Mouse (Mus musculus) left cerebral cortex, postnatal 4 days (tissue): ENCODE results near the gene Prkar2a. TPM values are rescaled to one million over a fixed set of nuclear protein-coding genes. Genes with fewer than 3 reads are reported as not detected.

Experiments used
- DNase-seq: peaks from one replicate; pipeline ENCODE4 v3.0.0-alpha.2; 2022
- intact Hi-C: fragments of 180-260 bp; cut with DNase I; formaldehyde crosslinking; loops from one replicate; pipeline ENCODE4 v1.15.1; 2025
- total RNA-seq, 2 experiments: library from RNA; stranded (reverse); gene quantifications; 2 replicates each; pipeline ENCODE4 v1.2.3; 2021

Gene Prkar2a
- total RNA-seq, 2 experiments from 2014 or later, result 78.5 to 78.7 TPM

- intact Hi-C loops, result no loop called here
- no peak for DNase-seq
These were observed 61.5 kb downstream of the Prkar2a start for GRCm38 (mm10) chr9:108750616-108751015.

DNA sequence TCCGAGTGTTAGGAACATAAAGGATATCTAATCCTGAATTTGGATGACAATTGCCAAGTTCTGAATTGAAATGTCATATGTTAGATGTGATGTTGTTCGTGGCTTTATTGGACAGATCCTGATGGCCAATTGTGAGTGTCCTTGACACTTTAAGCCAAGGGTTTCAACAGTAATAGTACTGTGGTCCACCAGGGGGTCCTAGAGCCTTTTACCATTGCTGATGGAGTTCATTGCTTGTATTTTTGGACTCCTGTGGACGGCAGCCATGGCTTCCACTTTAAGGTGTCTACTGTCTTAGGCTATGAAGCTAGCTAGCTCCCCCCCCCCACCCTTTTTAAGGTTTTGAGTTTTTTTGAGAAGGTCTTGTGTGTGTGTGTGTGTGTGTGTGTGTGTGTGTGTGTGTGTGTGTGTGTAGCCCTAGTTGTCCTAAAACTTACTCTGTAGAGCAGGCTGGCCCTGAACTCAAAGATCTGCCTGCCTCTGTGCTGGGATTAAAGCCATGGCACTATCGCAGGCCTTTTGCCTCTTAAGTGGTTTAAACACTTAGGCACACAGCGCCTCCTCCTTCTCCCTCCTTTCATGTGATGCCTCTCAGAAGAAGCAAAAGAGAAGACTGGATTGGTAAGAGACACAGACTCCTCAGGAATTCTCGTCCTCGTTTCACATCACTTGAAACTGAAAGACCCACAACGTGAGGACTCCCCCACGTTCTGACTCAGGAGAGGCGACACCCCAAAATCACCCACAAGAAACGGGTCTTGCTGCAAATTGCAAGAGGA is 63.2 kb downstream of the Prkar2a start:
- no peak for DNase-seq
- intact Hi-C loops, result no loop called here

GRCm38 (mm10) chr9:108753326-108753725 is 64.2 kb downstream of the Prkar2a start:
- DNase-seq, result peak; percentile 60
- intact Hi-C loops, result no loop called here

DNA sequence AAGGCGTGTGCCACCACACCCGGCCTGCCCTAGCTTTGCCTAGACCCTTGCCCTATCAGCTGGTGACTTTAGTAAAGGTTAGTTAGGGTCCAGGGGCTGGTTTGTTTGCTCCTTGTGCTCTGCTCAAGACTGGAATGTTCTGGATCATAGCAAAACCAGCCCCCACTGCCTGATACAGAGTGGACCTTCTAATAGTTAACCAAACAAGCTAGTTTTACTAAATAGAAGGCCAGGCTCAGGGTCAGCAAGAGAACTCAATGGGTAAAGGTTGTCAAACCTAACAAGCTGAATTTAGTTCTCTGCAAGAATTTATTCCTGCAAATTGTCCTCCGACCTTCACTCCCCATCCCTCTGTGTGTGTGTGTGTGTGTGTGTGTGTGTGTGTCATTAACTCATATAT is 64.9 kb downstream of the Prkar2a start:
- intact Hi-C loops, result no loop called here
- no peak for DNase-seq

DNA sequence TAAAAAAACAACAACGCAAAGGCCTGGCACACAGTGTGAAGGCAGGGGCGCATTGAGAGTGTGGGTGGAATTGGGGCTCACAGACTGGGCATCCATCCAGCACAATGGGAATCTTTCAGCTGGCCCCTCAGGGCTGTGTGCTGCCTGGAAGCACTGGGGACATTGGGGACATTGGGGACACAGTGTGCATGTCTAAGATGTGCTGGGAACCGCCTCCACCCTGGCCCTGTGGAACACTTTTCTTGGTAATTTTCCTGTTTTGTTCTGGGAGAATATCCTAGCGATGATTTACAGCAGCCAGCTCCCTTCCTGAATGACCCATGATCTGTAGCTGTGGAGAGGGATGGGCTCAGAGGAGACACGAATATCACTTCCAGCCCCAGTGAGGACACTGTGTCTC is 65.3 kb downstream of the Prkar2a start:
- intact Hi-C loops, result no loop called here
- DNase-seq, result peak; percentile 11

GRCm38 (mm10) chr9:108757406-108757805 is 68.3 kb downstream of the Prkar2a start:
- intact Hi-C loops, result no loop called here
- no peak for DNase-seq

GRCm38 (mm10) chr9:108759121-108759520 is 70.0 kb downstream of the Prkar2a start:
- no peak for DNase-seq
- intact Hi-C loops, result no loop called here

DNA sequence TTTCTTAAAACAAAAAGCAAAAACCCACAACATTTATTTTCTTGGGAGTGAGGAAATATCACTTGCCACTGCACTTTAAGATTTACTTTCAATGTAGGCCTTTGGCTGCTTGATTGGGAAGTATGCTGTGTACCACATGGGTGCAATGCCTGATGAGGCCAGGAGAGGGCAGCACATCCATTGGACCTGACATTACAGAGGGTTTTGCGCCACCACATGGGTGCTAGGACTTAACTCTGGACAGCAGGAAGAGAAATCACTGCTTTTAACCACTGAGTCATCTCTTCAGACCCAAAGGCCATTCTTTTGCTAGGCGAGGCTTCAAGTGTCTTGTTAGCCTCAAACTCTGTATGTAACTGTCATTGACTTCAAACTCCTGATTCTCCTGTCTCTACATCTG is 70.7 kb downstream of the Prkar2a start:
- intact Hi-C loops, result no loop called here
- DNase-seq, result peak; percentile 57

DNA sequence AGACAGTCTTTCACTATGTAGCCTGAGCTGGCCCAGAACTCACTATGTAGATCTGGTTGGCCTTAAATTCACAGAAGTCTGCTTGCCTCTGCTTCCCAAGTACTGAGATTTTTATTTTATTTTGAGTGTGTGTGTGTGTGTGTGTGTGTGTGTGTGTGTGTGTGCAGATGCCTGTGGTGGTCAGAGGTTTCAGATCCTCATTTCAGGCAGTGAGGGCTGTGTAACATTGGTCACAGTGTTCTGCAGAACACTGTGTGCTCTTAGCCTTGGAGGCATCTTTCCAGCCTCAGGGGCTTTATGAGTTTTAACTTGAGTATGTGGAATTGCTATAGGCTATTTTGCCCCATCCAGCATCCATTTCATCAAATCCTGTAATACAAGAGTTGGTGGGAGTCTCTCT is 72.4 kb downstream of the Prkar2a start:
- DNase-seq, result no peak
- intact Hi-C loops, result no loop called here

DNA sequence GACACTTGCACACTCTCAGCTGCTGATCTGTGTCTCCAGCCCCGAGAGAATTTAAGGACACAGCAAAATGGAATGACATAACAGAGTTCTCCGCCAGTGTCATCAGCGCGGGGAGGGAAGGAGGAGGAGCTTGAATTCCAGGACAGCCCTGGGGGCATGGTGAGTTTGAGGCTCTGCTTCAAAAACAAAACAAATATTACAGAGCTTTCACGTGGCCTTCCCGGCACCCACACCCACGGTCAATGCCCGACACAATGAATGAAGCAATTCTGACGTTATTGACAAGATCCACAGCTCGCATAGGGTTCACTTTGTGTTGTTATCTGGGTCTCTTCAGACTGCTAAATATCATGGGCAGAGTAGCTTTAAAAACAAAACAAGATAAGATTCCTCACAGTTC is 75.9 kb downstream of the Prkar2a start:
- intact Hi-C loops, result no loop called here

GRCm38 (mm10) chr9:108776614-108777013 is 87.5 kb downstream of the Prkar2a start:
- no peak for DNase-seq
- intact Hi-C loops, result no loop called here

More for the DNA sequence above, 75.9 kb downstream of the Prkar2a start:
- no peak for DNase-seq

DNA sequence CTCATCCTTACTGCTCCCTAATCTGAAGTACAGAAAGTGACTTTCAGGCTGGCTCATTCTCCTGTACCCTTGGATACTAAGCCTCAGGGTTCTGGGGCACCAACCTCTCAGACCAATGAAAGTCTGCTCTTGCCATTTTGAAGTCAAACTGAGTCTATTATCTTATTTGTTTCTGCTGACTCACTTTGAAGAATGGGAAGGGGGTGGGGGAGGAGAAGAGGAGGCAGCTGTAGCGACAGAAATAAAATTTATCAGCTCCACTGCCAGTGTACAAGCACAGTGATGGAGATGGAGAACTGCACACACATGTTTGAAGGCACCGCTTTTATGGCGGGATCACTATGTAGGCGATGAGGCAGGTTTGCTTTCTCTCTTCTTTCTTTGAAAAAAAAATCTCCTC is 88.2 kb downstream of the Prkar2a start:
- DNase-seq, result no peak
- intact Hi-C loops, result no loop called here

- intact Hi-C loops, result no loop called here
- no peak for DNase-seq
These were observed 91.8 kb downstream of the Prkar2a start for GRCm38 (mm10) chr9:108780959-108781358.

DNA sequence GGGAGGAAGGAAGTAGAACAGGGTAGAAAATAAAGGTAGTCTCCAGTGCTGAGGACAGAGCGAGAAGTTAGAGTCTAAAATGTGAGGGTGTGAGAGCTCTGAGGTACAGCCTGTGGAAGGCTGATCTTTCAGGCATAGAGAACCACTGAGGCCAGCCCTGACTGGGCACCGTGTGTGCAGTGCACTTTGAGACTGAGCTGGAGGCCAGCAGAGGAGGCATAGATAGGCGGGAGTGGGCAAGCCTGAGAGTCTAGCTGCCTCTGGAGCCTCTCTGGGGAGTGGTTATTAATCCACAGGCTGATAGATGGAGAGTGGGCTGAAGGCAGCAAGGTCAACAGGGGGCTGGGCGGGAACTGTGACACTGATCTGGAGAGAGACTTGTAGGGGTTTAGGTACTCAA is 92.8 kb downstream of the Prkar2a start:
- no peak for DNase-seq
- intact Hi-C loops, result no loop called here

GRCm38 (mm10) chr9:108782836-108783547 is 93.9 kb downstream of the Prkar2a start:
- intact Hi-C loops, result no loop called here
- DNase-seq, result peak; percentile 27

GRCm38 (mm10) chr9:108783548-108784463 is 94.7 kb downstream of the Prkar2a start, which contains the start of gene Ip6k2:
TSS of gene Ip6k2 (plus strand) at chr9:108783796.
- intact Hi-C loops, result no loop called here

GRCm38 (mm10) chr9:108785416-108785815 is 96.3 kb downstream of the Prkar2a start:
- intact Hi-C loops, result no loop called here

More at GRCm38 (mm10) chr9:108783548-108784463, 94.7 kb downstream of the Prkar2a start, which contains the start of gene Ip6k2:
- DNase-seq, result peak; percentile 99

DNA sequence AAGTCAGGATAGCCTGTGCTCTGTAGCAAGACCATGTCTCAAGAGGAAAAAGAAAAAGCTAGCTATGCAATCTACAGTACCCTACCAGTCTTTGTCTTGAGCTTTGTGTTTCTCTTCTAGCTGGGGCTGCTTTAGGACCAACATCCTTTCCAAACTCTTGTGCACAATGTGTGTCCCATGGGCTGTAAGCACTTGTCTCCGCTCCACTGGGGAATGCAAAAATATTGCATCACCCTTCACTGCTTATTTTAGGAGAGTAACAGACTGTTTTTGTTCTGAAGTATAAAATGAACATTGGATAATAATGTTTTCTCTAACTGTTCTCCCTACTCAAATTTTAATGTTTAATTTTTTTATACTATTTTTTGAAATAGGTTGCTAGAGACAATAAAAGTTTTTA is 97.4 kb downstream of the Prkar2a start:
- no peak for DNase-seq
- intact Hi-C loops, result no loop called here

More at GRCm38 (mm10) chr9:108785416-108785815, 96.3 kb downstream of the Prkar2a start:
- DNase-seq, result no peak

GRCm38 (mm10) chr9:108787080-108787479 is 98.0 kb downstream of the Prkar2a start:
- intact Hi-C loops, result no loop called here
- no peak for DNase-seq

- DNase-seq, result no peak
- intact Hi-C loops, result no loop called here
These were observed 99.6 kb downstream of the Prkar2a start for GRCm38 (mm10) chr9:108788713-108789112.

GRCm38 (mm10) chr9:108792307-108792706 is 103.2 kb downstream of the Prkar2a start:
- no peak for DNase-seq
- intact Hi-C loops, result no loop called here
